Mouse (Mus musculus) MEL (cell line): ENCODE measurements around the gene Cysrt1. TPM values are rescaled to one million over a fixed set of nuclear protein-coding genes. Genes with fewer than 3 reads are reported as not detected.

Source experiments
- DNase-seq: peaks from one replicate; pipeline ENCODE4 v3.0.0; 2011; ENCODE audit warnings: low read depth, low spot score
- H3K27ac ChIP-seq: 2 replicates; pipeline ENCODE4 v1.5.1; 2012; ENCODE audit warnings: low read depth, mild to moderate bottlenecking, control low read depth, low read length, moderate library complexity; ENCODE audit not compliant: control insufficient read depth
- H3K27me3 ChIP-seq, 2 experiments: fragments of 150-350 bp in 1 of 2; sonication (generic) in 1 of 2; 2 replicates each; pipeline ENCODE4 v1.6.1; 2012; ENCODE audit warnings: low read length in 2 of 2, mild to moderate bottlenecking in 2 of 2, improper control_type of control experiment in 1 of 2, moderate library complexity in 1 of 2; ENCODE audit not compliant: insufficient read depth in 2 of 2, control insufficient read depth in 1 of 2
- H3K36me3 ChIP-seq, 2 experiments: 2 replicates each; pipeline ENCODE4 v1.6.1; 2012 to 2014; ENCODE audit warnings: low read length in 2 of 2, improper control_type of control experiment in 1 of 2, inconsistent platforms in 1 of 2, mild to moderate bottlenecking in 1 of 2; ENCODE audit not compliant: insufficient read depth in 2 of 2, control insufficient read depth in 1 of 2
- H3K4me1 ChIP-seq, 2 experiments: fragments of 150-350 bp in 1 of 2; sonication (generic) in 1 of 2; 2 replicates each; pipeline ENCODE4 v1.6.1; 2012; ENCODE audit warnings: low read length in 2 of 2, improper control_type of control experiment in 1 of 2, mild to moderate bottlenecking in 1 of 2; ENCODE audit not compliant: insufficient read depth in 2 of 2, control insufficient read depth in 1 of 2
- H3K4me3 ChIP-seq, 2 experiments: fragments of 150-350 bp in 1 of 2; sonication (generic) in 1 of 2; 2 replicates each; pipeline ENCODE4 v1.5.1; 2012; ENCODE audit warnings: low read depth in 2 of 2, low read length in 2 of 2, mild to moderate bottlenecking in 2 of 2, moderate library complexity in 2 of 2, control low read depth in 1 of 2, improper control_type of control experiment in 1 of 2; ENCODE audit not compliant: control insufficient read depth in 1 of 2, insufficient read depth in 1 of 2
- H3K79me2 ChIP-seq: 2 replicates; pipeline ENCODE4 v1.6.1; 2012; ENCODE audit warnings: mild to moderate bottlenecking, low read length, moderate library complexity; ENCODE audit not compliant: control insufficient read depth, poor library complexity, insufficient read depth
- H3K9ac ChIP-seq: 2 replicates; pipeline ENCODE4 v1.6.1; 2012; ENCODE audit warnings: low read depth, mild to moderate bottlenecking, control low read depth, low read length, moderate library complexity; ENCODE audit not compliant: control insufficient read depth, poor library complexity, severe bottlenecking
- H3K9me3 ChIP-seq: fragments of 150-350 bp; sonication (generic); replicated peaks from 2 replicates; pipeline ENCODE4 v1.6.1; 2012; ENCODE audit warnings: mild to moderate bottlenecking, low read length, improper control_type of control experiment, moderate library complexity; ENCODE audit not compliant: insufficient read depth
- BHLHE40 ChIP-seq: IDR thresholded peaks from 2 replicates; pipeline ENCODE4 v1.6.1; 2012; ENCODE audit warnings: low read depth, mild to moderate bottlenecking, inconsistent platforms, low read length, improper control_type of control experiment, borderline replicate concordance
- CHD1 ChIP-seq: IDR thresholded peaks from 2 replicates; pipeline ENCODE4 v1.6.1; 2012; ENCODE audit warnings: low read depth, mild to moderate bottlenecking, inconsistent platforms, low read length, improper control_type of control experiment
- CTCF ChIP-seq, 3 experiments: IDR thresholded peaks in 2 of 3; conservative IDR thresholded peaks in 1 of 3; 2 replicates each; pipeline ENCODE4 v1.5.1; 2011 to 2012; ENCODE audit warnings: low read length in 3 of 3, low read depth in 2 of 3, mild to moderate bottlenecking in 2 of 3, improper control_type of control experiment in 1 of 3, inconsistent platforms in 1 of 3, mixed read lengths in 1 of 3, moderate library complexity in 1 of 3; ENCODE audit not compliant: control insufficient read depth in 1 of 3, insufficient read depth in 1 of 3, poor library complexity in 1 of 3, severe bottlenecking in 1 of 3
- ELF1 ChIP-seq: IDR thresholded peaks from 2 replicates; pipeline ENCODE4 v1.6.1; 2014; ENCODE audit warnings: low read depth, mild to moderate bottlenecking, inconsistent platforms, low read length, improper control_type of control experiment, moderate library complexity
- EP300 ChIP-seq, 2 experiments: IDR thresholded peaks; 2 replicates each; pipeline ENCODE4 v1.6.1; 2011; ENCODE audit warnings: improper control_type of control experiment in 2 of 2, low read length in 2 of 2, low read depth in 1 of 2, mild to moderate bottlenecking in 1 of 2
- ETS1 ChIP-seq: IDR thresholded peaks from 2 replicates; pipeline ENCODE4 v1.6.1; 2012; ENCODE audit warnings: low read depth, mild to moderate bottlenecking, inconsistent platforms, low read length, improper control_type of control experiment, moderate library complexity
- GABPA ChIP-seq: IDR thresholded peaks from 2 replicates; pipeline ENCODE4 v1.6.1; 2012; ENCODE audit warnings: low read depth, mild to moderate bottlenecking, inconsistent platforms, low read length, improper control_type of control experiment, moderate library complexity
- GATA1 ChIP-seq: IDR thresholded peaks from 2 replicates; pipeline ENCODE4 v1.6.1; 2011; ENCODE audit warnings: low read depth, low read length, improper control_type of control experiment
- HCFC1 ChIP-seq: IDR thresholded peaks from 2 replicates; pipeline ENCODE4 v1.6.1; 2012; ENCODE audit warnings: low read depth, mild to moderate bottlenecking, inconsistent platforms, low read length, improper control_type of control experiment, moderate library complexity
- KAT2A ChIP-seq: conservative IDR thresholded peaks from 2 replicates; pipeline ENCODE4 v1.6.1; 2012; ENCODE audit warnings: low read depth, low read length, improper control_type of control experiment, inconsistent platforms
- MAX ChIP-seq: IDR thresholded peaks from 2 replicates; pipeline ENCODE4 v1.6.1; 2011; ENCODE audit warnings: low read length, improper control_type of control experiment
- MAZ ChIP-seq: IDR thresholded peaks from 2 replicates; pipeline ENCODE4 v1.6.1; 2012; ENCODE audit warnings: low read depth, mild to moderate bottlenecking, inconsistent platforms, low read length, improper control_type of control experiment
- MXI1 ChIP-seq: IDR thresholded peaks from 2 replicates; pipeline ENCODE4 v1.6.1; 2011; ENCODE audit warnings: mild to moderate bottlenecking, low read depth, low read length, improper control_type of control experiment
- NELFE ChIP-seq: IDR thresholded peaks from 2 replicates; pipeline ENCODE4 v1.6.1; 2011; ENCODE audit warnings: low read depth, low read length, improper control_type of control experiment
- NRF1 ChIP-seq: IDR thresholded peaks from 2 replicates; pipeline ENCODE4 v1.6.1; 2014; ENCODE audit warnings: low read depth, mild to moderate bottlenecking, inconsistent platforms, low read length, improper control_type of control experiment, moderate library complexity; ENCODE audit not compliant: poor library complexity, insufficient read depth, severe bottlenecking
- POLR2A ChIP-seq, 2 experiments: IDR thresholded peaks; 2 replicates each; pipeline ENCODE4 v1.6.1; 2011 to 2012; ENCODE audit warnings: low read length in 2 of 2, mild to moderate bottlenecking in 2 of 2, control low read depth in 1 of 2, improper control_type of control experiment in 1 of 2, low read depth in 1 of 2, moderate library complexity in 1 of 2; ENCODE audit not compliant: control insufficient read depth in 1 of 2, insufficient read depth in 1 of 2, poor library complexity in 1 of 2
- POLR2AphosphoS2 ChIP-seq: IDR thresholded peaks from 2 replicates; pipeline ENCODE4 v1.6.1; 2011; ENCODE audit warnings: low read length, improper control_type of control experiment
- POLR2AphosphoS5 ChIP-seq: IDR thresholded peaks from 2 replicates; pipeline ENCODE4 v1.6.1; 2012; ENCODE audit warnings: low read depth, borderline replicate concordance, mild to moderate bottlenecking, inconsistent platforms, low read length, moderate library complexity, mixed read lengths
- RAD21 ChIP-seq: IDR thresholded peaks from 2 replicates; pipeline ENCODE4 v1.6.1; 2011; ENCODE audit warnings: mild to moderate bottlenecking, low read depth, low read length, improper control_type of control experiment
- RCOR1 ChIP-seq: IDR thresholded peaks from 2 replicates; pipeline ENCODE4 v1.6.1; 2012; ENCODE audit warnings: low read depth, mild to moderate bottlenecking, inconsistent platforms, low read length, improper control_type of control experiment
- SIN3A ChIP-seq: IDR thresholded peaks from 2 replicates; pipeline ENCODE4 v1.6.1; 2012; ENCODE audit warnings: low read length, improper control_type of control experiment, inconsistent platforms
- SMC3 ChIP-seq: IDR thresholded peaks from 2 replicates; pipeline ENCODE4 v1.6.1; 2011; ENCODE audit warnings: low read depth, low read length, improper control_type of control experiment
- TCF12 ChIP-seq: IDR thresholded peaks from 2 replicates; pipeline ENCODE4 v1.6.1; 2014; ENCODE audit warnings: low read depth, mild to moderate bottlenecking, inconsistent platforms, low read length, improper control_type of control experiment, moderate library complexity
- UBTF ChIP-seq: IDR thresholded peaks from 2 replicates; pipeline ENCODE4 v1.6.1; 2012; ENCODE audit warnings: low read depth, mild to moderate bottlenecking, inconsistent platforms, low read length, improper control_type of control experiment, moderate library complexity, borderline replicate concordance; ENCODE audit not compliant: insufficient read depth
- USF1 ChIP-seq: IDR thresholded peaks from 2 replicates; pipeline ENCODE4 v1.6.1; 2014; ENCODE audit warnings: low read depth, mild to moderate bottlenecking, inconsistent platforms, low read length, improper control_type of control experiment, moderate library complexity
- USF2 ChIP-seq, 2 experiments: IDR thresholded peaks; 2 replicates each; pipeline ENCODE4 v1.6.1; 2011 to 2012; ENCODE audit warnings: improper control_type of control experiment in 2 of 2, low read length in 2 of 2, borderline replicate concordance in 1 of 2, inconsistent platforms in 1 of 2, low read depth in 1 of 2, mild to moderate bottlenecking in 1 of 2; ENCODE audit not compliant: insufficient read depth in 1 of 2
- ZKSCAN1 ChIP-seq: IDR thresholded peaks from 2 replicates; pipeline ENCODE4 v1.6.1; 2012; ENCODE audit warnings: low read depth, mild to moderate bottlenecking, inconsistent platforms, low read length, improper control_type of control experiment, moderate library complexity
- ZMIZ1 ChIP-seq: IDR thresholded peaks from 2 replicates; pipeline ENCODE4 v1.6.1; 2012; ENCODE audit warnings: low read depth, mild to moderate bottlenecking, inconsistent platforms, low read length, improper control_type of control experiment, moderate library complexity
- polyA plus RNA-seq, 2 experiments: library from polyadenylated mRNA; stranded (reverse) in 1 of 2; unstranded in 1 of 2; fragments of >175 nt in 1 of 2; fragments of >200 nt in 1 of 2; gene quantifications; 2 replicates each; pipeline versions ENCODE4 v1.2.1 to v1.2.4; 2012; ENCODE audit warnings: low replicate concordance in 2 of 2, low read depth in 1 of 2; ENCODE audit not compliant: insufficient read length in 2 of 2, insufficient read depth in 1 of 2, missing spikeins in 1 of 2
- total RNA-seq: library from RNA; depleted of rRNA; stranded (reverse); fragments of 300-350 nt; gene quantifications from 2 replicates; pipeline ENCODE4 v1.2.3, GENCODE M21; 2012

Cysrt1 gene
- total and polyA plus RNA-seq, 3 experiments = 0.15 to 0.19 TPM; not detected in 1

GRCm38 (mm10) chr2:25272515-25272914 is 30.3 kb upstream of the Cysrt1 start:
- no peaks in the 10 kb centered on the region for H3K9me3 ChIP-seq
- peaks cover 31% of the 10 kb centered on the region for H3K79me2 ChIP-seq
- H3K27ac ChIP-seq = no peak overlapping the region
- TF ChIP-seq SIN3A (peak; percentile 43), ZKSCAN1 (no peak), NELFE (peak; percentile 1; the same call in 1 of the 2 replicates), BHLHE40 (no peak)
- DNase-seq = no peak
- peak overlapping the region; percentile 82 for H3K9ac ChIP-seq
- peaks cover 0 to 20% of the 10 kb centered on the region in 2 experiments for H3K4me1 ChIP-seq
- peaks cover 1 to 21% of the 10 kb centered on the region in 2 experiments for H3K36me3 ChIP-seq
- peak overlapping the region; percentile 65 to 78 for H3K4me3 ChIP-seq
- H3K27me3 ChIP-seq = no peaks in the 10 kb centered on the region

- Histone ChIP-seq H3K27me3 (no peaks in the 10 kb centered on the region), H3K4me1 (peaks cover 5 to 26% of the 10 kb centered on the region in 2 experiments), H3K9ac (peak within 1 kb of the TSS; percentile 84), H3K9me3 (no peaks in the 10 kb centered on the region), H3K27ac (peak within 1 kb of the TSS; percentile 60), H3K4me3 (peak within 1 kb of the TSS; percentile 76 to 87), H3K79me2 (peaks cover 36% of the 10 kb centered on the region), H3K36me3 (peaks cover 1 to 26% of the 10 kb centered on the region in 2 experiments)
- peak; percentile 98 for DNase-seq
- TF ChIP-seq USF2 (IDR thresholded peaks at IDR 0.05; ENCODE audit: borderline replicate concordance in 1 of 2, insufficient read depth in 1 of 2, low read depth in 1 of 2, low read length in 2 of 2) (no peak), BHLHE40 (no peak), USF1 (0 out of 2 replicates have a peak, but pooled peaks have one; percentile 25), GATA1 (no peak), POLR2AphosphoS2 (peak; percentile 92), RAD21 (no peak; the same call in 1 of the 2 replicates), POLR2A (IDR thresholded peaks at IDR 0.05; ENCODE audit: control insufficient read depth in 1 of 2, insufficient read depth in 1 of 2, low read depth in 1 of 2, low read length in 2 of 2, poor library complexity in 1 of 2) (peak; percentile 67 to 89), UBTF (no peak), EP300 (IDR thresholded peaks at IDR 0.05; ENCODE audit: low read depth in 1 of 2, low read length in 2 of 2) (0 out of 4 replicates have a peak, but pooled peaks of 1 of the 2 experiments have one; percentile 8), MXI1 (peak; percentile 82), CTCF (IDR thresholded peaks at IDR 0.05 in 2 of 3, conservative IDR thresholded peaks at IDR 0.05 in 1 of 3; ENCODE audit: control insufficient read depth in 1 of 3, insufficient read depth in 1 of 3, low read depth in 2 of 3, low read length in 3 of 3, poor library complexity in 1 of 3, severe bottlenecking in 1 of 3) (peak in 2 of 3 experiments; percentile 21 to 24; a peak in 3 of 6 replicates), TCF12 (peak; percentile 59), SMC3 (no peak), ELF1 (peak; percentile 79), ZMIZ1 (peak; percentile 65; the same call in 1 of the 2 replicates), RCOR1 (no peak), POLR2AphosphoS5 (no peak), SIN3A (peak; percentile 97), GABPA (0 out of 2 replicates have a peak, but pooled peaks have one; percentile 25), NRF1 (peak; percentile 87), MAX (peak; percentile 63), ZKSCAN1 (no peak), ETS1 (peak; percentile 59; the same call in 1 of the 2 replicates), KAT2A (no peak; the same call in 1 of the 2 replicates), HCFC1 (peak; percentile 93), MAZ (no peak), CHD1 (no peak)
Observed at GRCm38 (mm10) chr2:25271827-25272511, 29.7 kb upstream of the Cysrt1 start, which contains the start of the genes Ssna1 and Anapc2. Ssna1 (minus strand) TSS chr2:25272438. Anapc2 (plus strand) TSS chr2:25272478.
